Mouse (Mus musculus): ENCODE results near the gene Olfr1055.
"Not testable (repeated sequence)": the region's sequence is repeated elsewhere in the genome, so short reads cannot be mapped to it uniquely, and the experiment has no call there.

Gene Olfr1055

GRCm38 (mm10) chr2:86350184-86350583 lies at the start of gene Olfr1055:
Gene Olfr1055 (minus strand): TSS chr2:86350284.
- no peak for DNase-seq (ENCODE audit: extremely low read depth, low read depth)

DNA sequence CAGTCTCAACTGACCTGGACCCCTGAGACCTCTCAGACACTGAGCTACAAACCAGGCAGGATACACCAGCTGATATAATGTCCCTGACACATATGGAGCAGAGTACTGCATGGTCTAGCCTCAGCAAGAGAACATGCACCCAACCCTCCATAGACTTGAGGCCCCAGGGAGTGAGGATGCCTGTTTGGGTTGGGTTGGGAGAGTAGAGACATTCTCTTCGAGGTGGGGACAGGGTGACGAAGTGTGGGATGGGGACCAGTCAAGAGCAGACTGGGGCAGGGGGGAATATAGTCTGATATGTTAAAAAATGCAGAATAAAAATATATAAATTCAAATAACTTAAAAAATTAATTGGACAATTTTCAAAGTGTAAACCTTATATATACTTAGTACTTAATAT lies 45.0 kb upstream of the Olfr1055 start:
- DNase-seq (ENCODE audit: extremely low read depth, low read depth): no peak

DNA sequence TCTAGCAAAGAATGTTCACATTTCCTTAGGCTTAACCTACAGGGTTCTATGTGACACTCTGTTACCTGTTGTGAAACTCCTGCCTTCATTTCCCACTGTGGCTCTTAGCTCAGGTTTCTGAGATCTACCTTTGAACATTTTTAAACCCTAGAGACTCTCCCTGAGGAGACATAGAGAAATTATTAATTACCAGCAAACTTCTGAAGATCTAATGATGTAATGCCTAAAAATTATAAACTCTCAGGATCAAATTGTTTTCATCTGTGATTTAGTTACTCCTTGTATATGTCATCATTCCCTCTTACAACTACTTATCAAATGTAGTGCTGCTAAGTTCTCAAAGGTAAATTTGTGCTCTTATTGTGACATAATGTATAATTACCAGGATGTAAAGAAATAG lies 38.4 kb upstream of the Olfr1055 start, which contains the start of gene Olfr1058:
Gene Olfr1058 (minus strand): TSS at position 101 of the 400 bp plus-strand sequence.
- not testable (repeated sequence) for DNase-seq (ENCODE audit: extremely low read depth, low read depth)

DNA sequence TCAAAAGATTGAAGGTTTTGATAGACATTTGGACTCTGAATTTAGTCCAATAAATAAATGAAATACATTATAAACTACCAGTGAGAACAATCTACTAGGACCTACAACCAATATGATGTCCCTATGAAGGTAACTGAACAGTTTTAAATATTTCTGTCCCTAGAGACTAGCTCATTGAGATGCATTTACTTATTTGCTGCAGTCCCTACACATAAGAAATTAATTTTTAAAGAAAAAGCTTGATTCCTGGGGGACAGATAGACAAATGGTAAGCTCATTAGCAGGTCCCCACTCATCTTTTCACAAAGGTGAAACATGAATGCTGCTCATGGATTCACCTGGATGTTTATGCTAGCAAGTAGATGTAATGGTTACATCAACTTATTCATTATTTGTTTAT lies 28.2 kb upstream of the Olfr1055 start, which contains the start of gene Olfr1057:
Gene Olfr1057 (minus strand): TSS at position 101 of the 400 bp plus-strand sequence.
- no peak for DNase-seq (ENCODE audit: extremely low read depth, low read depth)

GRCm38 (mm10) chr2:86366342-86366741 lies 16.3 kb upstream of the Olfr1055 start:
- not testable (repeated sequence) for DNase-seq (ENCODE audit: extremely low read depth, low read depth)

DNA sequence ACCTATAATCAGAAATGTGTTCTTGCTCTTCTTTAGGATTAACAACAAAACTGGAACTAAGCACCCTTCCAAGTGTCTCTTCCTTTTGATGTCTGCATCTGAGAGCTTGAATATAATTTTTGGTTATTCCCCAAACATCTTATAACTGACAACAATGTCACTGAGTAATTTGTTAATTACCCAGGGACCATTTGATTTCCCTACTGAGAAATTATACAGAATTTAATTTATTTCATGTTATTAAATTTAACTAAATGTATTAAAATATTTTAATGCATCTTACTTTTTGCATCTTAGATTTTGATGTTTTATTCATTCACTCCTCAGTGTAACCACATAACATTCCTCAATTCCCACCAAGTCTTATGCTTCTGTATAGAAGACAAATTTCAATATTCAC lies 12.3 kb upstream of the Olfr1055 start, which contains the start of gene Olfr1056:
Gene Olfr1056 (minus strand): TSS at position 101 of the 400 bp plus-strand sequence.
- DNase-seq (ENCODE audit: extremely low read depth, low read depth): no peak

DNA sequence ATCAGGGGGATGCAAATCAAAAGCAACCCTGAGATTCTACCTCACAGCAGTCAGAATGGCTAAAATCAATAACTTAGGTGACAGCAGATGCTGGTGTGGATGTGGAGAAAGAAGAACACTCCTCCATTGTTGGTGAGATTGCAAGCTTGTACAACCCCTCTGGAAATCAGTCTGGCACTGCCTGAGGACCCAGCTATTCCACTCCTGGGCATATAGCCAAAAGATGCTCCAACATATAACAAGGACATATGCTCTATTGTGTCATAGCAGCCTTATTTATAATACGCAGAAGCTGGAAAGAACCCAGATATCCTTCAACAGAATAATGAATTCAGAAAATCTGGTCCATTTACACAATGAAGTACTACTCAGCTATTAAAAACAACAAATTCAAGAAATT lies 1.7 kb upstream of the Olfr1055 start:
- not testable (repeated sequence) for DNase-seq (ENCODE audit: extremely low read depth, low read depth)

DNA sequence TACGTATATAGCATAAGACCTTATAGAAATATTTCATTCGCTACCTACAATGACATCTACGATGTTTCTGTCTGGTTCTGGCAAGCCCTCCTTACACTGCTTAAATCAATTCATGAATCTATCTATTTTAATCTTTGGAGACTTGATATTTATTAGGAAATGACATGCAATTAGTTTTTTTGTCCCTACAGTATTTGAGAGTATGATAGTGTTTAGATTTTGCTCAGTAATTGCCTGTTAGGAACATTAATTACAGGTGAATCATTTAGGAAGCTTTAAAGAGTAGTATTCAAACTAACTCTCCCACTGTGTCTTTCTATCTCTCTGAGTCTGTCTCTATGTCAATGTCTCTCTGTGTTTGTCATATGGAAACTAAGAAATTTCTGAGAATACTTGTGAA lies 14.8 kb downstream of the Olfr1055 start, which contains the start of gene Olfr1054:
Gene Olfr1054 (minus strand): TSS at position 101 of the 400 bp plus-strand sequence.
- DNase-seq (ENCODE audit: extremely low read depth, low read depth): no peak

DNA sequence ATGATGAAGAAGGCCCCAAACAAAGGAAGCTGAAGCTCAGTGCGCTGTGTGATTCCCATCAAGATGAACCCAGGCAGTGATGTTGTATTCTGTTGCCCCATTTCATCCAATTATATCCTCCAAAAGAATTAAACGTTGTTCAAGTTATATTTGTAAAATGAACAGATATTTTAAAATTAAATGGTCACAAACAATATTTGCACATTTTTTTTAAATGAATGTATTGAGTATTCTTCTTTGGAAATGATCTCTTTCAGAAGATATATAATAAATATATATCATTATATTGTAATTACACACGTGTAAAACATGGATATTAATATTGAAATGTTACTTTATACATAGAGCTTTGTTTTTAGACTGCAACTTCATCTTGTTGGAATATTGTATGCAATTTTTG lies 34.9 kb downstream of the Olfr1055 start, which contains the start of gene Olfr1053:
Gene Olfr1053 (minus strand): TSS at position 101 of the 400 bp plus-strand sequence.
- DNase-seq (ENCODE audit: extremely low read depth, low read depth): no peak

Data from MEL-GATA-1-ER (cell line).